Mouse (Mus musculus) 416B (cell line): ENCODE results near the gene Gm49369.
"Not testable (repeated sequence)": the region's sequence is repeated elsewhere in the genome, so short reads cannot be mapped to it uniquely, and the experiment has no call there.

Source experiments
- DNase-seq: peaks from one replicate; pipeline ENCODE4 v3.0.0; 2011; ENCODE audit warnings: low read depth

The Gm49369 gene

DNA sequence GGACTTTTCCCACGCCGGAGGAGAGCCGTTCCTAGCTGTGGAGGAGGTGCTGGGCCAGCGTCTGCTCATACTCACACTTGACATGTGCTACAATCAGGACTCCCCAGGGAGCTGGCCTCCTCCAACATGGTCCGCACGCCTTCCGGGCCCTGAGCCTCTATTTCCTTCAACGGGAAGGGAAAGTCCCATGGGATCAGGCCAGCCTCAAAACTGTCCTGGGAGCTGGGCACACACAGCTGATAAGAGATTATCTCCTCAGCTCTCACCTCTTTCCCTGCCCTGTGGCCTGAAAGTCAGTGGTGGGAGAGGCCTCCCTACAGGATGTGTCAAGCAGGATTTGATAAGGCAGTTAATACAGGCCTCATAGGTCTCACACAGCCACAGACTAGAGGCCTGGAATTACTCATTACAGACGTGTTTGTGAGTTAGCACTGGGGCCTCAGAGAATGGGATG lies 52.2 kb downstream of the Gm49369 start:
- DNase-seq, result no peak

- no peak for DNase-seq
Measured at GRCm38 (mm10) chr7:142328507-142328906, 54.0 kb downstream of the Gm49369 start.

DNA sequence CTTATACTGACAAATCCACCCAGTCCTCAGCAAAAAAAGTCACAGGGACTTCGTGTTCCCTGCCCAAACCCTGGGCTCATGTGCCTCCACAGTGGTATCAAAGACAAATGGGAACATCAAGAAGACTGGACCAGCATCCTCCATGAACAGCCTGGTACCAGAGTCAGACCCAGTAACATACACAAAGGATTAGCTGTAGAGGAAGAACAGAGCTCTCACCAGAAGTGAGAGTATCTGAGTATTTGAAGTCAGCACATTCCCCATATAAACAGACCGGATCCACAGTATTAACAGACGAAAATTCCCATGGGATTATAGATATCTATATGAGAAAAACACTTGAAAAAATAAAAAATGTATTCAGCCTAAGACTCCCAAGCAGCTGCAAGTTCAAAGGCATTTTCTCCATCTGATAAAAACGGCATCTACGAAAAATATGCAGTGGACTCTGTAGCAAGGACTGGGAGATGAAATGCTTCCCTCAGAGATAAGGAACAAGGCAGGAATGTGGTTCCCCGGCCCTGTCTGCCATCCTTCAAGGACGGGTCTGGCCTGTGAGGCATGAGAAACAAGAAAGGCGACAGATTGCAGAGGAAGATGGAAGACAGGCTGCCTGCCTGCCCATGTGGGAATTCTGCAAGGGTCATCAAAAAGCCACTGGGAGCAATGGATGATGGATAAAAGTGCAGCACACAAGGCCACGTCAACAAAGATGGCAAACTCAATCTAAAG lies 55.6 kb downstream of the Gm49369 start:
- no peak for DNase-seq

GRCm38 (mm10) chr7:142323396-142324117 lies 58.9 kb downstream of the Gm49369 start:
- no peak for DNase-seq

- DNase-seq, result no peak
Measured at GRCm38 (mm10) chr7:142322641-142323040, 59.8 kb downstream of the Gm49369 start.

- DNase-seq, result not testable (repeated sequence)
Measured at GRCm38 (mm10) chr7:142321637-142322306, 60.7 kb downstream of the Gm49369 start.
